In genomic region chr1:134063086-134063772, GRCm38 (mm10) we compare ENCODE assay signal across 9 mouse cellular contexts. TPM values are rescaled to one million over a fixed set of nuclear protein-coding genes. Genes with fewer than 3 reads are reported as not detected.
DNase-seq lines count a peak whose midpoint lies in the region; ATAC-seq and TF ChIP-seq lines count a peak whose summit lies in the region.
"Had no signal": no experiment of that assay in that cellular context is flagged by ENCODE, and none has a peak within 500 bp of the region (broad histone marks: within the 10 kb centered on the region; RNA-seq: fewer than 3 reads in every experiment).

No protein-coding gene starts in this region.

- H3K9ac ChIP-seq in CH12.LX (ENCODE audit: insufficient read depth, low read depth), result peak overlapping the region; percentile 61
- peak overlapping the region; percentile 58 for H3K9ac ChIP-seq in forebrain, embryonic 13.5 days
- H3K9ac ChIP-seq in hindbrain, embryonic 12.5 days, result peak overlapping the region; percentile 49; the same call in 1 of the 2 replicates

- H3K4me2 ChIP-seq in CH12.LX (ENCODE audit: insufficient read depth, low read depth, poor library complexity, severe bottlenecking), result peak overlapping the region; percentile 69
- H3K4me2 ChIP-seq in forebrain, embryonic 13.5 days, result peak overlapping the region; percentile 72
- peak overlapping the region; percentile 35 for H3K4me2 ChIP-seq in hindbrain, embryonic 12.5 days (replicated peaks)

- no peak for TF ChIP-seq EP300 in CH12.LX (IDR thresholded peaks at IDR 0.05; ENCODE audit: low read length)

- peaks cover 36 to 83% of the 10 kb centered on the region in 2 experiments for H3K4me1 ChIP-seq in CH12.LX (ENCODE audit: control insufficient read depth in 1 of 2, insufficient read depth in 2 of 2)
- peaks cover 84% of the 10 kb centered on the region for H3K4me1 ChIP-seq in forebrain, embryonic 13.5 days
- H3K4me1 ChIP-seq in hindbrain, embryonic 12.5 days, result peaks cover 86% of the 10 kb centered on the region

- peaks cover 10% of the 10 kb centered on the region for H3K27me3 ChIP-seq in CH12.LX (replicated peaks)
- H3K27me3 ChIP-seq in forebrain, embryonic 13.5 days, result no peaks in the 10 kb centered on the region
- no peaks in the 10 kb centered on the region for H3K27me3 ChIP-seq in hindbrain, embryonic 12.5 days

- no peak for TF ChIP-seq RAD21 in CH12.LX (IDR thresholded peaks at IDR 0.05; ENCODE audit: low read depth, low read length)

- peak; percentile 45 for TF ChIP-seq POLR2A in CH12.LX (IDR thresholded peaks at IDR 0.05; ENCODE audit: low read depth, low read length)

- peak overlapping the region in 2 of 3 experiments; percentile 28 to 29 for H3K4me3 ChIP-seq in CH12.LX (replicated peaks in 1 of 3; ENCODE audit: low read depth in 2 of 3, low read length in 2 of 3, poor library complexity in 1 of 3)
- H3K4me3 ChIP-seq in forebrain, embryonic 13.5 days, result peak overlapping the region; percentile 20
- H3K4me3 ChIP-seq in hindbrain, embryonic 12.5 days, result no peak overlapping the region
- no peak overlapping the region for H3K4me3 ChIP-seq in macrophage (ENCODE audit: inconsistent target)

- H3K79me2 ChIP-seq in CH12.LX (replicated peaks; ENCODE audit: control insufficient read depth, extremely low read depth, insufficient read depth, poor library complexity, severe bottlenecking) (no peaks in the 10 kb centered on the region), macrophage (ENCODE audit: inconsistent target) (no peaks in the 10 kb centered on the region)

- peak; percentile 80 for DNase-seq in CH12.LX (ENCODE audit: extremely low read depth)
- DNase-seq in adrenal gland, postnatal 25 days, result peak; percentile 61
- peak; percentile 53 to 58 for DNase-seq in layer of hippocampus, postnatal 14 days (ENCODE audit: low spot score in 2 of 2)
- peak; percentile 77 to 81 for DNase-seq in right cerebral cortex, postnatal 10 days (ENCODE audit: low spot score in 2 of 2)
- DNase-seq in urinary bladder, postnatal 25 days (ENCODE audit: low spot score), result peak; percentile 45

- no peaks in the 10 kb centered on the region for H3K36me3 ChIP-seq in CH12.LX (replicated peaks in 1 of 2; ENCODE audit: control insufficient read depth in 1 of 2, insufficient read depth in 1 of 2, low read length in 1 of 2)
- no peaks in the 10 kb centered on the region for H3K36me3 ChIP-seq in forebrain, embryonic 13.5 days (ENCODE audit: poor library complexity, severe bottlenecking)
- no peaks in the 10 kb centered on the region for H3K36me3 ChIP-seq in hindbrain, embryonic 12.5 days
- no peaks in the 10 kb centered on the region for H3K36me3 ChIP-seq in macrophage (ENCODE audit: inconsistent target)

- peaks cover 4% of the 10 kb centered on the region for H3K9me3 ChIP-seq in CH12.LX (replicated peaks; ENCODE audit: low read length)
- no peaks in the 10 kb centered on the region for H3K9me3 ChIP-seq in forebrain, embryonic 13.5 days (replicated peaks)
- H3K9me3 ChIP-seq in hindbrain, embryonic 12.5 days (replicated peaks), result no peaks in the 10 kb centered on the region

- WGBS in forebrain, embryonic 13.5 days, result 0% methylated on average over 29 of the region's 33 CpGs
- WGBS in hindbrain, embryonic 12.5 days, result under 1% methylated on average over 32 of the region's 33 CpGs
- 19% methylated on average over 31 of the region's 33 CpGs for WGBS in macrophage (ENCODE audit: missing documents)

- H3K27ac ChIP-seq in CH12.LX (ENCODE audit: insufficient read depth, low read depth) (peak overlapping the region; percentile 84), macrophage (peak overlapping the region; percentile 81)
- H3K27ac ChIP-seq in forebrain, embryonic 13.5 days, result peak overlapping the region; percentile 99
- H3K27ac ChIP-seq in hindbrain, embryonic 12.5 days, result peak overlapping the region; percentile 98

- ATAC-seq in forebrain, embryonic 13.5 days, result peak; percentile 81
- ATAC-seq in hindbrain, embryonic 12.5 days (ENCODE audit: low FRiP score), result peak; percentile 85

- dilution Hi-C loops in CH12.LX (cut with MboI; ENCODE audit: extremely low pct_ligation_motif_present, extremely low pct_unique_long_range_greater_than_20kb, low sequenced_read_pairs), result no loop called here

- in situ Hi-C loops in CH12.LX (cut with MboI; ENCODE audit: low pct_ligation_motif_present, low pct_unique_long_range_greater_than_20kb, low sequenced_read_pairs), result no loop called here

- TF ChIP-seq CTCF in CH12.LX (conservative IDR thresholded peaks at IDR 0.05 in 1 of 2, IDR thresholded peaks at IDR 0.05 in 1 of 2; ENCODE audit: low read depth in 2 of 2, low read length in 2 of 2), result no peak

TF ChIP-seq in CH12.LX, 34 proteins besides CTCF, POLR2A, EP300 and RAD21 (continues in another document):
- no peak for TF ChIP-seq CHD1 (IDR thresholded peaks at IDR 0.05; ENCODE audit: low read depth, low read length)
- peak; percentile 95; the same call in 1 of the 2 replicates for TF ChIP-seq UBTF (IDR thresholded peaks at IDR 0.05; ENCODE audit: low read depth, low read length)
- peak; percentile 71 for TF ChIP-seq MEF2A (IDR thresholded peaks at IDR 0.05; ENCODE audit: borderline replicate concordance, low read depth, low read length)
- TF ChIP-seq CHD2 (IDR thresholded peaks at IDR 0.05; ENCODE audit: low read length), result peak; percentile 65; the same call in 1 of the 2 replicates
- TF ChIP-seq ELF1 (IDR thresholded peaks at IDR 0.05; ENCODE audit: low read depth, low read length), result no peak
- no peak; the same call in 1 of the 2 replicates for TF ChIP-seq SIN3A (IDR thresholded peaks at IDR 0.05; ENCODE audit: low read length)
- TF ChIP-seq HCFC1 (IDR thresholded peaks at IDR 0.05; ENCODE audit: low read depth, low read length), result no peak
- 0 out of 2 replicates have a peak, but pooled peaks have one; percentile 28 for TF ChIP-seq MYC (IDR thresholded peaks at IDR 0.05; ENCODE audit: low read depth, low read length)
- no peak for TF ChIP-seq PAX5 (IDR thresholded peaks at IDR 0.05; ENCODE audit: low read length)
- TF ChIP-seq ZMIZ1 (IDR thresholded peaks at IDR 0.05; ENCODE audit: low read depth, low read length), result no peak
- no peak for TF ChIP-seq MAFK (IDR thresholded peaks at IDR 0.05; ENCODE audit: insufficient replicate concordance, low read length)
- TF ChIP-seq KAT2A (IDR thresholded peaks at IDR 0.05; ENCODE audit: insufficient replicate concordance, low read length), result 0 out of 2 replicates have a peak, but pooled peaks have one; percentile 30
- no peak for TF ChIP-seq E2F4 (IDR thresholded peaks at IDR 0.05; ENCODE audit: insufficient replicate concordance, low read depth, low read length)
- TF ChIP-seq BHLHE40 (IDR thresholded peaks at IDR 0.05; ENCODE audit: low read depth, low read length), result peak; percentile 93
- TF ChIP-seq MAX (IDR thresholded peaks at IDR 0.05; ENCODE audit: low read length), result no peak; the same call in 1 of the 2 replicates
- no peak for TF ChIP-seq ZC3H11A (IDR thresholded peaks at IDR 0.05; ENCODE audit: low read depth, low read length)
- no peak for TF ChIP-seq GABPA (IDR thresholded peaks at IDR 0.05; ENCODE audit: insufficient replicate concordance, low read depth, low read length)
- no peak for TF ChIP-seq ZKSCAN1 (IDR thresholded peaks at IDR 0.05; ENCODE audit: borderline replicate concordance, low read depth, low read length)
- TF ChIP-seq MAZ (IDR thresholded peaks at IDR 0.05; ENCODE audit: low read depth, low read length), result no peak
- no peak for TF ChIP-seq USF1 (IDR thresholded peaks at IDR 0.05; ENCODE audit: low read depth, low read length)
- TF ChIP-seq JUN (IDR thresholded peaks at IDR 0.05; ENCODE audit: insufficient read depth, low read depth, low read length), result no peak
- TF ChIP-seq POLR2AphosphoS2 (IDR thresholded peaks at IDR 0.05; ENCODE audit: low read depth, low read length), result no peak

RNA-seq across cellular contexts. Expression of gene Btg2, which starts 15.7 kb away (rescaled TPM):
- total RNA-seq in CH12.LX (2012; rRNA removed) (11.6 and 14.4 TPM in 2 replicates), CH12.LX (2014; rRNA removed) (14.8 and 19.7 TPM in 2 replicates)
- polyA plus RNA-seq in CH12.LX (2012; ENCODE audit: insufficient read length, low read depth) (6.9 and 7.2 TPM in 2 replicates), macrophage (2018) (3.9 to 21.4 TPM (median 6.0 TPM) in 3 replicates)
- total RNA-seq in adrenal gland, postnatal 25 days (2021), result 17.8 and 18.1 TPM in 2 replicates
- 122 and 129 TPM in 2 replicates for polyA plus RNA-seq in forebrain, embryonic 13.5 days (2015; fragmentation: Nextera tagmentation; extraction: Ambion mirVana)
- 90.4 and 105 TPM in 2 replicates for polyA plus RNA-seq in hindbrain, embryonic 12.5 days (2016; fragmentation: Nextera tagmentation; extraction: Ambion mirVana)
- 10 to 100 TPM; 14.1 to 19.2 TPM for total RNA-seq in layer of hippocampus, postnatal 14 days (2021)
- 100 to 1,000 TPM in 8 of 26 experiments, 10 to 100 TPM in 17, 1 to 10 TPM in 1; 3.8 to 604 (median 54.5) TPM for total RNA-seq in macrophage (2018; cell fraction: chromatin; rRNA removed)
- total RNA-seq in macrophage (2018; cell fraction: cytosol; rRNA removed), result 100 to 1,000 TPM in 15 of 26 experiments, 10 to 100 TPM in 10, 1 to 10 TPM in 1; 9.1 to 625 (median 124) TPM
- 1,000 to 10,000 TPM in 1 of 26 experiments, 100 to 1,000 TPM in 16, 10 to 100 TPM in 9; 15.8 to 1,019 (median 166) TPM for total RNA-seq in macrophage (2018; cell fraction: nucleus; rRNA removed)

RNA-seq across cellular contexts. Expression of gene Fmod, which starts 26.2 kb away (rescaled TPM):
- total RNA-seq in CH12.LX (2012; rRNA removed), result not detected in 2 replicates
- not detected in 2 replicates for total RNA-seq in CH12.LX (2014; rRNA removed)
- polyA plus RNA-seq in CH12.LX (2012; ENCODE audit: insufficient read length, low read depth), result not detected in 2 replicates
- 4.7 and 5.0 TPM in 2 replicates for total RNA-seq in adrenal gland, postnatal 25 days (2021)
- polyA plus RNA-seq in forebrain, embryonic 13.5 days (2015; fragmentation: Nextera tagmentation; extraction: Ambion mirVana), result 1.2 and 1.6 TPM in 2 replicates
- 12.7 and 19.8 TPM in 2 replicates for polyA plus RNA-seq in hindbrain, embryonic 12.5 days (2016; fragmentation: Nextera tagmentation; extraction: Ambion mirVana)
- 1 to 10 TPM; 3.3 to 4.5 TPM for total RNA-seq in layer of hippocampus, postnatal 14 days (2021)
- total RNA-seq in macrophage (2018; cell fraction: chromatin; rRNA removed), result 1 to 10 TPM in 1 of 26 experiments, under 1 TPM in 1, not detected in 24; 0.16 to 9.7 TPM
- total RNA-seq in macrophage (2018; cell fraction: cytosol; rRNA removed), result not detected
- 1 to 10 TPM in 1 of 26 experiments, not detected in 25; 1.2 TPM for total RNA-seq in macrophage (2018; cell fraction: nucleus; rRNA removed)
- polyA plus RNA-seq in macrophage (2018), result not detected in 3 replicates
- total RNA-seq: common myeloid progenitor, adult 5-6 weeks had no signal

RNA-seq across cellular contexts. Expression of gene Chit1, which starts 47.8 kb away (rescaled TPM):
- total RNA-seq in CH12.LX (2012; rRNA removed) (0.25 and 0.71 TPM in 2 replicates), CH12.LX (2014; rRNA removed) (0.28 and 0.47 TPM in 2 replicates)
- polyA plus RNA-seq in CH12.LX (2012; ENCODE audit: insufficient read length, low read depth) (0.18 and 0.36 TPM in 2 replicates), macrophage (2018) (not detected in 3 replicates)
- total RNA-seq in adrenal gland, postnatal 25 days (2021), result not detected in 2 replicates
- polyA plus RNA-seq in forebrain, embryonic 13.5 days (2015; fragmentation: Nextera tagmentation; extraction: Ambion mirVana), result 0.17 TPM in 1 of 2 replicates, not detected in the other
- polyA plus RNA-seq in hindbrain, embryonic 12.5 days (2016; fragmentation: Nextera tagmentation; extraction: Ambion mirVana), result 0.13 TPM in 1 of 2 replicates, not detected in the other
- under 1 TPM in 1 of 2 experiments, not detected in 1; 0.39 TPM for total RNA-seq in layer of hippocampus, postnatal 14 days (2021)
- not detected for total RNA-seq in macrophage (2018; cell fraction: chromatin; rRNA removed)
- total RNA-seq in macrophage (2018; cell fraction: cytosol; rRNA removed), result not detected
- not detected for total RNA-seq in macrophage (2018; cell fraction: nucleus; rRNA removed)

Comparison
In these comparisons a context has a peak if more than half of its experiments do, and no peak if none do; other contexts are left out.
1. H3K4me3 ChIP-seq: peak in CH12.LX (2 of 3) and forebrain, embryonic 13.5 days (single experiment); none in hindbrain, embryonic 12.5 days (single experiment) and macrophage (single experiment).
2. Peak in every context shown above with its lines, with median percentiles within 50 percentile points of each other: DNase-seq, H3K27ac ChIP-seq, H3K4me2 ChIP-seq and H3K9ac ChIP-seq.